Mouse (Mus musculus): Measurements from ENCODE around the gene Itgb4. TPM values are rescaled to one million over a fixed set of nuclear protein-coding genes. Genes with fewer than 3 reads are reported as not detected.

Gene Itgb4
- polyA plus RNA-seq (2015; fragmentation: Nextera tagmentation; extraction: Ambion mirVana), result 12.7 and 14.6 TPM in 2 replicates

- Histone ChIP-seq H3K36me3 (ENCODE audit: control insufficient read depth, insufficient read depth, low read length) (no peaks in the 10 kb centered on the region), H3K27me3 (ENCODE audit: control insufficient read depth, insufficient read depth, low read length) (no peaks in the 10 kb centered on the region), H3K4me3 (ENCODE audit: low read depth, low read length) (peak within 1 kb of the TSS; percentile 55), H3K27ac (replicated peaks) (peak within 1 kb of the TSS; percentile 89), H3K9me3 (ENCODE audit: control insufficient read depth, low read length) (no peaks in the 10 kb centered on the region), H3K4me2 (replicated peaks; ENCODE audit: low read depth) (peak within 1 kb of the TSS; percentile 72), H3K9ac (ENCODE audit: low read length) (peak within 1 kb of the TSS; percentile 76), H3K4me1 (replicated peaks; ENCODE audit: control insufficient read depth, insufficient read depth) (0 out of 2 replicates have a peak, but pooled peaks cover 5% of the 10 kb centered on the region)
- peak; percentile 86 for ATAC-seq (ENCODE audit: low FRiP score, low TSS enrichment)
- TF ChIP-seq CTCF (IDR thresholded peaks at IDR 0.05; ENCODE audit: low read depth) (peak; percentile 53), EP300 (optimal IDR thresholded peaks at IDR 0.05) (no peak)
- peak; percentile 90 for DNase-seq (ENCODE audit: low spot score)
- WGBS, result 11% methylated on average over 41 of the region's 58 CpGs
Observed at GRCm38 (mm10) chr11:115974309-115975082, at the start of gene Itgb4. Gene Itgb4 (plus strand): TSS chr11:115974709.

GRCm38 (mm10) chr11:115929031-115929430 is 45.5 kb upstream of the Itgb4 start:
- H3K9ac ChIP-seq (ENCODE audit: low read length), result no peak overlapping the region
- H3K4me3 ChIP-seq (ENCODE audit: low read depth, low read length), result no peak overlapping the region
- ATAC-seq (ENCODE audit: low FRiP score, low TSS enrichment), result no peak
- no peak overlapping the region for H3K4me2 ChIP-seq (replicated peaks; ENCODE audit: low read depth)
- no peaks in the 10 kb centered on the region for H3K9me3 ChIP-seq (ENCODE audit: control insufficient read depth, low read length)
- DNase-seq (ENCODE audit: low spot score), result no peak
- H3K4me1 ChIP-seq (replicated peaks; ENCODE audit: control insufficient read depth, insufficient read depth), result peaks cover 9% of the 10 kb centered on the region; the same call in 1 of the 2 replicates
- H3K27ac ChIP-seq (replicated peaks), result no peak overlapping the region
- H3K36me3 ChIP-seq (ENCODE audit: control insufficient read depth, insufficient read depth, low read length), result 0 out of 2 replicates have a peak, but pooled peaks cover 7% of the 10 kb centered on the region
- TF ChIP-seq CTCF (IDR thresholded peaks at IDR 0.05; ENCODE audit: low read depth), result no peak
- TF ChIP-seq EP300 (optimal IDR thresholded peaks at IDR 0.05), result no peak
- H3K27me3 ChIP-seq (ENCODE audit: control insufficient read depth, insufficient read depth, low read length), result no peaks in the 10 kb centered on the region
- 79% methylated on average over 8 of the region's 8 CpGs for WGBS

- no peak for ATAC-seq (ENCODE audit: low FRiP score, low TSS enrichment)
- no peak for TF ChIP-seq CTCF (IDR thresholded peaks at IDR 0.05; ENCODE audit: low read depth)
- no peak for TF ChIP-seq EP300 (optimal IDR thresholded peaks at IDR 0.05)
- DNase-seq (ENCODE audit: low spot score), result no peak
- whole genome bisulfite sequencing, result 67% methylated on average over 3 of the region's 3 CpGs
- Histone ChIP-seq H3K9ac (ENCODE audit: low read length) (no peak overlapping the region), H3K27ac (replicated peaks) (no peak overlapping the region), H3K9me3 (ENCODE audit: control insufficient read depth, low read length) (no peaks in the 10 kb centered on the region), H3K4me1 (replicated peaks; ENCODE audit: control insufficient read depth, insufficient read depth) (peaks cover 13% of the 10 kb centered on the region; the same call in 1 of the 2 replicates), H3K36me3 (ENCODE audit: control insufficient read depth, insufficient read depth, low read length) (0 out of 2 replicates have a peak, but pooled peaks cover 7% of the 10 kb centered on the region), H3K4me3 (ENCODE audit: low read depth, low read length) (no peak overlapping the region), H3K27me3 (ENCODE audit: control insufficient read depth, insufficient read depth, low read length) (no peaks in the 10 kb centered on the region), H3K4me2 (replicated peaks; ENCODE audit: low read depth) (no peak overlapping the region)
Observed at GRCm38 (mm10) chr11:115929818-115930217, 44.7 kb upstream of the Itgb4 start.

DNA sequence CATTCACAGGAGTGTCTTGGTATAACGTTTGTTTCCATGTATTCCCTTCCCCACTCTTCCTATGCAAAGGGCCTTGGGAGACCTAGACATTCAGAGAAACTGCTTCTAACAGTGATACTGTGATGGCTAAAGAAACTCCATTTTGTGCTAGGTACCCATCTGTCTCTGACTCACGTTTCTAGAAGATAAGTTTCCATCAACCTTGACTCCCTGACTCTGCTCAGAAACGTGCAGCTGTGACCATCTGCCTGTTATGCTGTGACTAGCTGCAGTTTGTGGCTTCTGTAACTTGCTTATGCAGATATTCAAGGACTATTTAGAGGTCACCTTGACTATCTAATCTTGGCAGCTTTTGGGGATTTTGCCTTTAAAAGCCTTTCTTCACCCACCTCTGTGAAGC is 43.3 kb upstream of the Itgb4 start:
- H3K36me3 ChIP-seq (ENCODE audit: control insufficient read depth, insufficient read depth, low read length), result 0 out of 2 replicates have a peak, but pooled peaks cover 7% of the 10 kb centered on the region
- H3K27ac ChIP-seq (replicated peaks), result no peak overlapping the region
- no peak overlapping the region for H3K9ac ChIP-seq (ENCODE audit: low read length)
- no peak overlapping the region for H3K4me2 ChIP-seq (replicated peaks; ENCODE audit: low read depth)
- DNase-seq (ENCODE audit: low spot score), result no peak
- ATAC-seq (ENCODE audit: low FRiP score, low TSS enrichment), result no peak
- WGBS, result 58% methylated on average over 3 of the region's 3 CpGs
- TF ChIP-seq EP300 (optimal IDR thresholded peaks at IDR 0.05) (no peak), CTCF (IDR thresholded peaks at IDR 0.05; ENCODE audit: low read depth) (no peak)
- no peaks in the 10 kb centered on the region for H3K9me3 ChIP-seq (ENCODE audit: control insufficient read depth, low read length)
- peaks cover 13% of the 10 kb centered on the region; the same call in 1 of the 2 replicates for H3K4me1 ChIP-seq (replicated peaks; ENCODE audit: control insufficient read depth, insufficient read depth)
- H3K4me3 ChIP-seq (ENCODE audit: low read depth, low read length), result no peak overlapping the region
- no peaks in the 10 kb centered on the region for H3K27me3 ChIP-seq (ENCODE audit: control insufficient read depth, insufficient read depth, low read length)

- DNase-seq (ENCODE audit: low spot score) (peak; percentile 97), ATAC-seq (ENCODE audit: low FRiP score, low TSS enrichment) (peak; percentile 99)
- Histone ChIP-seq H3K36me3 (ENCODE audit: control insufficient read depth, insufficient read depth, low read length) (peaks cover 5% of the 10 kb centered on the region; the same call in 1 of the 2 replicates), H3K9ac (ENCODE audit: low read length) (peak within 1 kb of the TSS; percentile 83), H3K4me1 (replicated peaks; ENCODE audit: control insufficient read depth, insufficient read depth) (peaks cover 13% of the 10 kb centered on the region; the same call in 1 of the 2 replicates), H3K27me3 (ENCODE audit: control insufficient read depth, insufficient read depth, low read length) (no peaks in the 10 kb centered on the region), H3K9me3 (ENCODE audit: control insufficient read depth, low read length) (no peaks in the 10 kb centered on the region), H3K4me3 (ENCODE audit: low read depth, low read length) (peak within 1 kb of the TSS; percentile 70), H3K27ac (replicated peaks) (peak within 1 kb of the TSS; percentile 63), H3K4me2 (replicated peaks; ENCODE audit: low read depth) (peak within 1 kb of the TSS; percentile 85)
- under 1% methylated on average over 28 of the region's 28 CpGs for WGBS
- TF ChIP-seq CTCF (IDR thresholded peaks at IDR 0.05; ENCODE audit: low read depth) (no peak), EP300 (optimal IDR thresholded peaks at IDR 0.05) (no peak)
Observed at GRCm38 (mm10) chr11:115933108-115933746, 41.3 kb upstream of the Itgb4 start, which contains the start of the genes Sap30bp and Recql5. Gene Sap30bp (plus strand): TSS chr11:115933282. Gene Recql5 (minus strand): TSS chr11:115933477.
